Mouse (Mus musculus): ENCODE measurements around the gene Adi1. TPM values are rescaled to one million over a fixed set of nuclear protein-coding genes. Genes with fewer than 3 reads are reported as not detected.
A peak's percentile ranks its signal among the peaks of the same experiment; 100 is the strongest.

Gene Adi1
- polyA plus RNA-seq, 2 experiments from 2014 or later = 34.6 to 37.7 TPM

DNA sequence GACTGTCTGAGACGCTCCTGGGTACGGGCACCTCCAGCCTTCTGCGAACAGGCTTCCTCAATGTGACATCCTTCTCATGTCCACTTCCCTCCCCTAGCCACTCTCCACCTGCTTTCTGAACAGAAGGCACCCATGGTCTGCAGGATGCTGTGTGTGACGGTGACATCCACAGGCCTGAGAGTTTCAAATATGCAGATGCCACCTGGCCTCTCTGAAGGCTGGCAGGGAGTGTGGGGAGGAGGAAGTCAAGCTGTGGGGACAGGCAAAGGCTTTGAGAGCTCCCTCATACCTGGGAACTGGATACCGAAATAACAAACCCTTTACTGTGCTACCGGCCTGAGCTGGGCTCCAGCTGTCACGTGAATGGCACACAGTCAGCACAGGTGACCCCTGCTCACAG is 19.7 kb downstream of the Adi1 start:
- ATAC-seq = no peak

GRCm38 (mm10) chr12:28697821-28698595 is 23.0 kb downstream of the Adi1 start:
- no peak for ATAC-seq

DNA sequence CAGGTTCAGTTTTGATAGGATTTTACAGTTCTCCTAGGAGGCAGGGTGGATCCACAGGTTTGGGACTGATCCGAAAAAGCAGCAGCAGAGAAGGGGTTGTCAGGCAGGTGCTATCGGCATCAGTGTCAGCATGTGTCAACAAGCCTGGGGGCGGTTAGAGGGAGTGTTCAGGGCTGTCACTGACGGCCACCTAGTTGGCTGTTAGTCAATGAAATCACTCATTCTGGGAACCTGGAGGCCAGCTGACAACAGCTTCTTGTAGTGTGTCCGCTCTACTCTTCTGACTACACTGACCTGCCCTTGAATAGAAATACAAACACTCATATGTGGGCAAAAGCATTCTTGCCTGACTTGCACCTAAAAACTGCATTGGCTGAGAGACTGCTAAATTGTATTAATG is 24.1 kb downstream of the Adi1 start:
- no peak for ATAC-seq

- ATAC-seq = peak; percentile 77
Observed at GRCm38 (mm10) chr12:28699656-28700055, 24.6 kb downstream of the Adi1 start.

- no peak for ATAC-seq
Observed at GRCm38 (mm10) chr12:28700101-28700511, 25.1 kb downstream of the Adi1 start.

DNA sequence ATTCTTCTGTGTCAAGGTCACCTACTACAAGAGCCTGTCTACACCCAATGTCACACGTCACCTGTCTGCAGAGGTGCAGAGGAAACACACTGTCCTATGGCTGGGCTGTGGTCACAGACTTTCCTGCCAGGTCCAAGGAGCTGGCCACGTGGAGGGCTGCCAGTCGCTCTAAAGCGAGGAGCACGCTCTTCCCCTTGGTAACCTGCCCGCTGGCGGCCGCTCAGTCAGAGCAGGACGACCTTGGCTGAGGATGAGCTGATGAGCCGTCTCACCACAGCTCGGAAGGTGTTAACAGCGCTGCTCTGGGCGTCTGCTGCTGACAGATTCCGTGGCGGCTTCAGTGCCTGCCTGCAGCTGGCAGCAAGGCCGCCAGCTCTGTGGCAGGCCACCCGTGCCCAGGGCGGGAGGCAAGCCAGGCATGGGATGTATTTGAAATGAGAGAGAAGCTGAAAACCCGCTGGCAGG is 25.6 kb downstream of the Adi1 start:
- no peak for ATAC-seq

GRCm38 (mm10) chr12:28701302-28701701 is 26.3 kb downstream of the Adi1 start:
- ATAC-seq = no peak

DNA sequence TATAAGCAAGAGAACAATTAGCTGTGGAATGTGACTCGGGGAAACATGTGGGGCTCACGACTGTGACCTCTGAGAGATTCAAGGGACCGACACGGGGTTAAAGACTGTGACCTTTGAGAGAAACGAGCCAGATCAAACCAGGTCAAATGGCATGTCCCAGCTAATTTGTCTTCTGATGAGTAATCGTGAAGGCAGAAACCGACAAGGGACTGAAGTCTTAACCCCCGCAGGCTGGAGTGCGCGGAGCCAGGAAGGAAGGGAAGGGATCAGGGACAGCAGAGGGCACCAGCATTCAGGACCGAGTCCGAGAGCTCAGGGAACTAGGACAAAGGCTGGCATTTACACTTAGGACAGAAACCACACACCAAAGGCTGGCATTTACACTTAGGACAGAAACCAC is 29.4 kb downstream of the Adi1 start:
- no peak for ATAC-seq

DNA sequence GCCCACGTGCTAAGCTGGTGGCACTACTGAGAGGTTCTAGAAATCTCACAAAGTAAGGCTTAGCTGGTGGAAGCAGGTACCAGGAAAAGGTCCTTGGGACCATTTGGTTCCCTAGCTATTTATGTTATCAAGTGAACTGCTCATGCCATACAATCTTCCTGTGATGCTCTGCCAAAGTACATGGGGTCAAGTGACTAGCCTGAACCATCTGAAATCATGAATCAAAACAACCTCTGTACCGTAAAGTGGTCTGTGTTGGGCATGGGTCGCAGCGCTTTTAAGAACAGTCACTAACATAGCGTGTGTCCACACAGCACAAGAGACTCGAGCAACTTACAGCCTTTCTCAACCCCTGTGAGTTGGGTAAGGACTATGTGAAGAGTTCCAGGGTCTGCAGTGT is 30.2 kb downstream of the Adi1 start:
- no peak for ATAC-seq

- no peak for ATAC-seq
Observed at GRCm38 (mm10) chr12:28708154-28708553, 33.1 kb downstream of the Adi1 start.

DNA sequence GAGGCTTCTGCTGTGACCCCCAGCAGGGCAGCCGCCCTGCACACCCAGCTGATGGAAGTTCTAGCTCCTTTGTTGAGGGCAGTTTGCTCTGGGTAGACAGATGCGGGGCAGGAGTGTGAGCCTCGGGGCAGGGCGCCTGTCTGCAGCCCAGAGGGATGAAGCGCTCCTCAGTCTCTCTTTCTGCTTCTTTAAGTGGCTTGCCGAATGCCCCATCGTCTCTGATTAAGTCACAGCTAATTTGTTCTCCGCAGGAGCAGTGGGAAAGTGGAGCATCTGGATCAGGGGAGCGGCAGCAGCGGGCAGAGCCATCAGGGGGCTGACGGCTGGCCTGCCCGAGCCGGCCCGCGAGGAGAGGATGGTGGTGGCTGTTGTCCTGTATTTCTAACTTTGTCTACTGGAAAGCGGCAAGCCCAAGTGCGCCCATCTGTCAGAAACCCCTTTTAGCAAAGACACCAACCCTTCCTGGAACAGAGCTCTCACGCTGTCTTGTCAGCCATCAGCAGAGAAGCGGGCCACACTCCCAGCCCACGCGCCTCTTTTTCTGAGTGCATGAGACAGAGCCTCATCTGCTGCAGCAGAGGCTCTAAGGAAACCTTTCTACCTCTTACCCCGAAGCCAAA is 35.6 kb downstream of the Adi1 start:
- ATAC-seq = no peak

- ATAC-seq = no peak
Observed at GRCm38 (mm10) chr12:28714822-28715632, 40.0 kb downstream of the Adi1 start.

GRCm38 (mm10) chr12:28717066-28717465 is 42.0 kb downstream of the Adi1 start:
- ATAC-seq = no peak

GRCm38 (mm10) chr12:28718106-28718505 is 43.1 kb downstream of the Adi1 start:
- ATAC-seq = no peak

GRCm38 (mm10) chr12:28724366-28724765 is 49.3 kb downstream of the Adi1 start:
- ATAC-seq = no peak

GRCm38 (mm10) chr12:28726204-28726603 is 51.2 kb downstream of the Adi1 start:
- ATAC-seq = peak; percentile 47

DNA sequence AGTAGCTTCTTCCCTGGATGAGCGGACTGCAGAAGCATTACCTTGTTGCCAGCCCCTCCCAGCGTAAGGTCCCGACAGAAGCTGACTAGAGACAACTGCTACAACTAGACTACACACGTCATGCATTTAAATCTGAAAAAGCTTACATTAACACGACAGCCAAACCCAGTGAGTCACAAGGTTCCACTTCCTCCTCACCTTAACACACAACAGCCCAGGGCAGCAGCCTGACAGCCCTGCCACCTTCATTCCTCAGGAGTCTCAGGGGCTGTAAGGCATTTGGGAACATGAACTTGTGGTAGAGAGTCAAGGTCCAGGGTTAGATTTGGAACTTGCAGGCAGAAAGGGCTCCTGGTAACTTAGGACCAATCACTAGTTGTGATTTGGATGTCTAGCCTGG is 52.0 kb downstream of the Adi1 start:
- ATAC-seq = no peak

Other genes starting within 250 kb of the Adi1 start
- not detected for gene Dcdc2c, start 122.8 kb upstream of the Adi1 start, polyA plus RNA-seq (2017; shearing (Covaris generic))
- not detected for gene Allc, start 92.7 kb upstream of the Adi1 start, polyA plus RNA-seq (2017; shearing (Covaris generic))
- not detected for gene Colec11, start 51.9 kb upstream of the Adi1 start, polyA plus RNA-seq (2017; shearing (Covaris generic))
- gene Rps7, start 39.3 kb upstream of the Adi1 start, polyA plus RNA-seq (2017; shearing (Covaris generic)) = 1,000 to 10,000 TPM; 2,235 to 2,763 TPM
- 10 to 100 TPM; 31.1 to 47.1 TPM for gene Rnaseh1, start 25.6 kb upstream of the Adi1 start, polyA plus RNA-seq (2017; shearing (Covaris generic))
- gene Trappc12, start 75.2 kb downstream of the Adi1 start, polyA plus RNA-seq (2017; shearing (Covaris generic)) = 10 to 100 TPM; 44.8 to 63.7 TPM
- gene Eipr1, start 76.6 kb downstream of the Adi1 start, polyA plus RNA-seq (2017; shearing (Covaris generic)) = 10 to 100 TPM; 40.1 to 54.7 TPM